Comparison of ENCODE assay signal across 11 mouse cellular contexts in genomic region chr15:31247035-31247434, GRCm38 (mm10). TPM values are rescaled to one million over a fixed set of nuclear protein-coding genes. Genes with fewer than 3 reads are reported as not detected.
A peak's percentile ranks its signal among the peaks of the same experiment; 100 is the strongest.
DNase-seq lines count a peak whose midpoint lies in the region; ATAC-seq and TF ChIP-seq lines count a peak whose summit lies in the region.
"Had no signal": no experiment of that assay in that cellular context is flagged by ENCODE, and none has a peak within 500 bp of the region (broad histone marks: within the 10 kb centered on the region; RNA-seq: fewer than 3 reads in every experiment).

No protein-coding gene starts in this region.

- H3K27ac ChIP-seq in hindbrain, embryonic 13.5 days: no peak overlapping the region
- H3K27ac ChIP-seq in hindbrain, embryonic 12.5 days: no peak overlapping the region
- peak overlapping the region; percentile 23; the same call in 1 of the 2 replicates for H3K27ac ChIP-seq in embryonic facial prominence, embryonic 13.5 days
- H3K27ac ChIP-seq: liver, embryonic 14.5 days had no signal

- H3K27me3 ChIP-seq in hindbrain, embryonic 13.5 days: no peaks in the 10 kb centered on the region
- no peaks in the 10 kb centered on the region for H3K27me3 ChIP-seq in hindbrain, embryonic 12.5 days
- H3K27me3 ChIP-seq in embryonic facial prominence, embryonic 13.5 days: no peaks in the 10 kb centered on the region
- no peaks in the 10 kb centered on the region for H3K27me3 ChIP-seq in myocyte (ENCODE audit: control insufficient read depth, insufficient read depth, insufficient read length)

- H3K36me3 ChIP-seq in hindbrain, embryonic 13.5 days: peaks cover 2% of the 10 kb centered on the region
- H3K36me3 ChIP-seq in hindbrain, embryonic 12.5 days: 0 out of 2 replicates have a peak, but pooled peaks cover under 1% of the 10 kb centered on the region
- peaks cover 14% of the 10 kb centered on the region for H3K36me3 ChIP-seq in embryonic facial prominence, embryonic 13.5 days
- H3K36me3 ChIP-seq in myocyte (ENCODE audit: control insufficient read depth, insufficient read depth): peaks cover 35% of the 10 kb centered on the region

- no peak overlapping the region for H3K4me2 ChIP-seq in hindbrain, embryonic 13.5 days
- no peak overlapping the region for H3K4me2 ChIP-seq in hindbrain, embryonic 12.5 days (replicated peaks)
- H3K4me2 ChIP-seq in embryonic facial prominence, embryonic 13.5 days: no peak overlapping the region
- peak overlapping the region; percentile 80 for H3K4me2 ChIP-seq in myocyte (ENCODE audit: low read depth)

- H3K79me2 ChIP-seq in myocyte (ENCODE audit: control insufficient read depth, insufficient read depth): peaks cover 66% of the 10 kb centered on the region

- H3K9me3 ChIP-seq in hindbrain, embryonic 13.5 days: 0 out of 2 replicates have a peak, but pooled peaks cover 2% of the 10 kb centered on the region
- no peaks in the 10 kb centered on the region; the same call in 1 of the 2 replicates for H3K9me3 ChIP-seq in hindbrain, embryonic 12.5 days (replicated peaks)
- peaks cover under 1% of the 10 kb centered on the region for H3K9me3 ChIP-seq in embryonic facial prominence, embryonic 13.5 days

- WGBS in hindbrain, embryonic 13.5 days: 45% methylated on average over 9 of the region's 9 CpGs
- WGBS in hindbrain, embryonic 12.5 days: 56% methylated on average over 9 of the region's 9 CpGs
- 79% methylated on average over 9 of the region's 9 CpGs for WGBS in embryonic facial prominence, embryonic 13.5 days

- peak; percentile 65 to 67 for DNase-seq in right cerebral cortex, postnatal 10 days (ENCODE audit: low spot score in 2 of 2)
- DNase-seq in right cerebral cortex, postnatal 25 days: no peak
- DNase-seq in kidney, adult 9 months: no peak
- no peak for DNase-seq in heart, adult 9 months (ENCODE audit: low spot score in 2 of 2)
- DNase-seq: adrenal gland, postnatal 36 days had no signal

- no peak overlapping the region for H3K4me3 ChIP-seq in hindbrain, embryonic 13.5 days
- H3K4me3 ChIP-seq in hindbrain, embryonic 12.5 days: no peak overlapping the region
- no peak overlapping the region for H3K4me3 ChIP-seq in embryonic facial prominence, embryonic 13.5 days
- no peak overlapping the region for H3K4me3 ChIP-seq in myocyte

- H3K4me1 ChIP-seq in hindbrain, embryonic 13.5 days (replicated peaks): peaks cover 19% of the 10 kb centered on the region
- H3K4me1 ChIP-seq in hindbrain, embryonic 12.5 days: peaks cover 15% of the 10 kb centered on the region
- peaks cover 56% of the 10 kb centered on the region for H3K4me1 ChIP-seq in embryonic facial prominence, embryonic 13.5 days

- no peak for TF ChIP-seq POLR2A in myocyte (IDR thresholded peaks at IDR 0.05; ENCODE audit: insufficient read length, low read depth)

- H3ac ChIP-seq in myocyte (ENCODE audit: control insufficient read depth, insufficient read length): no peak overlapping the region

- ATAC-seq in hindbrain, embryonic 13.5 days (ENCODE audit: low FRiP score): 0 out of 2 replicates have a peak, but pooled peaks have one; percentile 14
- ATAC-seq in hindbrain, embryonic 12.5 days (ENCODE audit: low FRiP score): no peak
- ATAC-seq in embryonic facial prominence, embryonic 13.5 days (ENCODE audit: insufficient number of reproducible peaks, insufficient read depth, low FRiP score, low TSS enrichment, low read depth): no peak
- ATAC-seq: CD4-positive, CD25-positive, alpha-beta regulatory T cell, adult 4 months had no signal

- H3K9ac ChIP-seq in hindbrain, embryonic 13.5 days: no peak overlapping the region
- H3K9ac ChIP-seq in hindbrain, embryonic 12.5 days: no peak overlapping the region
- no peak overlapping the region for H3K9ac ChIP-seq in embryonic facial prominence, embryonic 13.5 days
- H3K9ac ChIP-seq: liver, embryonic 14.5 days had no signal

TF ChIP-seq in myocyte, 11 proteins besides CTCF, POLR2A, EP300 and RAD21:
- TF ChIP-seq SRF (IDR thresholded peaks at IDR 0.05; ENCODE audit: control insufficient read depth, insufficient read length, low read depth) (no peak), TCF3 (IDR thresholded peaks at IDR 0.05; ENCODE audit: insufficient read length, low read depth) (no peak), MYOG (IDR thresholded peaks at IDR 0.05; ENCODE audit: control insufficient read depth in 1 of 3, insufficient read depth in 1 of 3, insufficient read length in 2 of 3, low read depth in 2 of 3) (no peak), TCF12 (IDR thresholded peaks at IDR 0.05; ENCODE audit: insufficient read depth, poor library complexity, severe bottlenecking) (no peak), CEBPB (IDR thresholded peaks at IDR 0.05; ENCODE audit: insufficient read depth, poor library complexity, severe bottlenecking) (no peak), MYOD1 (IDR thresholded peaks at IDR 0.05; ENCODE audit: control insufficient read depth in 1 of 3, insufficient read length in 2 of 3, low read depth in 2 of 3) (no peak), E2F4 (IDR thresholded peaks at IDR 0.05; ENCODE audit: insufficient read depth) (no peak), MAX (IDR thresholded peaks at IDR 0.05; ENCODE audit: low read depth) (no peak), POLR2AphosphoS2 (IDR thresholded peaks at IDR 0.05; ENCODE audit: insufficient read length, low read depth) (no peak), REST (IDR thresholded peaks at IDR 0.05; ENCODE audit: insufficient read depth, insufficient read length) (no peak)

RNA-seq across cellular contexts. Expression of gene Dap, which starts 22.9 kb away (rescaled TPM):
- polyA plus RNA-seq in hindbrain, embryonic 13.5 days (2015; fragmentation: Nextera tagmentation; extraction: Ambion mirVana): 35.1 and 35.2 TPM in 2 replicates
- 59.1 and 59.4 TPM in 2 replicates for polyA plus RNA-seq in hindbrain, embryonic 12.5 days (2016; fragmentation: Nextera tagmentation; extraction: Ambion mirVana)
- 94.8 and 95.7 TPM in 2 replicates for polyA plus RNA-seq in embryonic facial prominence, embryonic 13.5 days (2015; fragmentation: Nextera tagmentation; extraction: Ambion mirVana)
- 417 TPM for polyA plus RNA-seq in myocyte (2012; fragmentation: generic; extraction: Trizol)

Comparison
In these comparisons a context has a peak if more than half of its experiments do, and no peak if none do; other contexts are left out.
1. DNase-seq: peak in right cerebral cortex, postnatal 10 days (2 of 2); none in right cerebral cortex, postnatal 25 days (single experiment), kidney, adult 9 months (single experiment) and heart, adult 9 months (0 of 2).